Mouse (Mus musculus) heart, postnatal 10 days (tissue): ENCODE results near the gene Rnf17. TPM values are rescaled to one million over a fixed set of nuclear protein-coding genes. Genes with fewer than 3 reads are reported as not detected.

Experiments used
- DNase-seq, 2 experiments: peaks; one replicate each; pipeline ENCODE4 v3.0.0; 2021
- intact Hi-C: fragments of 180-260 bp; cut with DNase I; formaldehyde crosslinking; loops from one replicate; pipeline ENCODE4 v1.15.1; 2025
- total RNA-seq, 2 experiments: library from RNA; stranded (reverse); gene quantifications; 2 replicates each; pipeline ENCODE4 v1.2.3; 2021

Gene Rnf17
- total RNA-seq, 2 experiments from 2014 or later = 0.82 to 1.0 TPM

GRCm38 (mm10) chr14:56502407-56502806, 100.0 kb downstream of the Rnf17 start:
- DNase-seq = no peak
- intact Hi-C loops = no loop called here

- intact Hi-C loops = no loop called here
Observed at GRCm38 (mm10) chr14:56506743-56507142, 104.4 kb downstream of the Rnf17 start.

GRCm38 (mm10) chr14:56512084-56512483, 109.7 kb downstream of the Rnf17 start:
- DNase-seq = peak in 1 of 2 experiments; percentile 15
- intact Hi-C loops = no loop called here

More at GRCm38 (mm10) chr14:56506743-56507142, 104.4 kb downstream of the Rnf17 start:
- no peak for DNase-seq

GRCm38 (mm10) chr14:56514775-56515174, 112.4 kb downstream of the Rnf17 start:
- peak in 1 of 2 experiments; percentile 8 for DNase-seq
- intact Hi-C loops = no loop called here

- intact Hi-C loops = no loop called here
- DNase-seq = no peak
Observed at GRCm38 (mm10) chr14:56530788-56531187, 128.4 kb downstream of the Rnf17 start.

GRCm38 (mm10) chr14:56544946-56545345, 142.6 kb downstream of the Rnf17 start:
- no peak for DNase-seq
- intact Hi-C loops = no loop called here

- intact Hi-C loops = no loop called here
Observed at GRCm38 (mm10) chr14:56545491-56545890, 143.1 kb downstream of the Rnf17 start.

GRCm38 (mm10) chr14:56550960-56551359, 148.6 kb downstream of the Rnf17 start:
- DNase-seq = no peak
- intact Hi-C loops = no loop called here

More at GRCm38 (mm10) chr14:56545491-56545890, 143.1 kb downstream of the Rnf17 start:
- DNase-seq = no peak

GRCm38 (mm10) chr14:56552924-56553323, 150.5 kb downstream of the Rnf17 start:
- intact Hi-C loops = no loop called here
- DNase-seq = no peak

GRCm38 (mm10) chr14:56553331-56553730, 150.9 kb downstream of the Rnf17 start:
- intact Hi-C loops = no loop called here
- DNase-seq = no peak

GRCm38 (mm10) chr14:56554716-56555115, 152.3 kb downstream of the Rnf17 start:
- intact Hi-C loops = no loop called here
- no peak for DNase-seq

GRCm38 (mm10) chr14:56559134-56559533, 156.8 kb downstream of the Rnf17 start:
- DNase-seq = no peak
- intact Hi-C loops = no loop called here

- DNase-seq = no peak
- intact Hi-C loops = no loop called here
Observed at GRCm38 (mm10) chr14:56567476-56567875, 165.1 kb downstream of the Rnf17 start.

GRCm38 (mm10) chr14:56569041-56569440, 166.7 kb downstream of the Rnf17 start:
- intact Hi-C loops = no loop called here
- DNase-seq = no peak

GRCm38 (mm10) chr14:56571310-56572093, 169.1 kb downstream of the Rnf17 start:
- intact Hi-C loops = loop anchor here (10.0 kb wide), 1 partner anchor 787 kb away; the partner anchor contains the start of genes Adcy4 and Ripk3
- DNase-seq = peak; percentile 97

- DNase-seq = no peak
- intact Hi-C loops = loop anchor here (10.0 kb wide), 1 partner anchor 788 kb away; the partner anchor contains the start of genes Adcy4 and Ripk3
Observed at GRCm38 (mm10) chr14:56572546-56572945, 170.2 kb downstream of the Rnf17 start.

Other genes with a start within 250 kb of the Rnf17 start
- gene Gzmg, start 243.0 kb upstream of the Rnf17 start, total RNA-seq = not detected
- gene Gzmn, start 228.0 kb upstream of the Rnf17 start, total RNA-seq = not detected
- not detected for gene Gzmf, start 191.2 kb upstream of the Rnf17 start, total RNA-seq
- not detected for gene Gzmc, start 167.9 kb upstream of the Rnf17 start, total RNA-seq
- not detected for gene Gzmb, start 140.3 kb upstream of the Rnf17 start, total RNA-seq
- not detected for gene Atp12a, start 37.5 kb upstream of the Rnf17 start, total RNA-seq
- 1 to 10 TPM; 3.0 to 3.6 TPM for gene Cenpj, start 172.8 kb downstream of the Rnf17 start, total RNA-seq
- 10 to 100 TPM; 26.8 to 29.4 TPM for gene Parp4, start 173.0 kb downstream of the Rnf17 start, total RNA-seq